Mouse (Mus musculus) kidney, embryonic 14.5 days (tissue): Measurements from ENCODE around the gene Uncx. TPM values are rescaled to one million over a fixed set of nuclear protein-coding genes. Genes with fewer than 3 reads are reported as not detected.
A peak's percentile ranks its signal among the peaks of the same experiment; 100 is the strongest.

Experiments
- ATAC-seq: fragments of 200-750 bp; cut with Nextera tagmentation; 2 replicates; pipeline ENCODE4 v1.8.0; 2017; ENCODE audit warnings: moderate number of reproducible peaks, mild to moderate bottlenecking, moderate TSS enrichment, moderate library complexity; ENCODE audit not compliant: low FRiP score, low TSS enrichment
- H3K27ac ChIP-seq: fragments of 300-500 bp; sonication (generic); 2 replicates; pipeline ENCODE4 v1.5.1; 2014; ENCODE audit warnings: low read depth, mild to moderate bottlenecking, low read length, moderate library complexity, mixed read lengths
- H3K27me3 ChIP-seq: fragments of 300-500 bp; sonication (generic); 2 replicates; pipeline ENCODE4 v1.6.1; 2014; ENCODE audit warnings: mild to moderate bottlenecking, low read length; ENCODE audit not compliant: control insufficient read depth, insufficient read depth
- H3K36me3 ChIP-seq: fragments of 300-500 bp; sonication (generic); 2 replicates; pipeline ENCODE4 v1.6.1; 2014; ENCODE audit warnings: low read length, mixed read lengths; ENCODE audit not compliant: control insufficient read depth, insufficient read depth
- H3K4me1 ChIP-seq: fragments of 300-500 bp; sonication (generic); 2 replicates; pipeline ENCODE4 v1.6.1; 2014; ENCODE audit warnings: low read length, mixed read lengths; ENCODE audit not compliant: control insufficient read depth, insufficient read depth
- H3K4me2 ChIP-seq: fragments of 300-500 bp; sonication (generic); replicated peaks from 2 replicates; pipeline ENCODE4 v1.6.1; 2014; ENCODE audit warnings: low read depth, mild to moderate bottlenecking, low read length
- H3K4me3 ChIP-seq: fragments of 300-500 bp; sonication (generic); 2 replicates; pipeline ENCODE4 v1.5.1; 2014; ENCODE audit warnings: mild to moderate bottlenecking, low read length
- H3K9ac ChIP-seq: fragments of 300-500 bp; sonication (generic); 2 replicates; pipeline ENCODE4 v1.6.1; 2014; ENCODE audit warnings: low read depth, mild to moderate bottlenecking, low read length, moderate library complexity
- H3K9me3 ChIP-seq: fragments of 300-500 bp; sonication (generic); 2 replicates; pipeline ENCODE4 v1.6.1; 2016; ENCODE audit warnings: low read length; ENCODE audit not compliant: control insufficient read depth
- WGBS: fragments of 180-500 bp; shearing (Covaris S2); extraction: QIAGEN DNeasy Blood & Tissue Kit; methylation state at CpG from one replicate; pipeline ENCODE4 v1.1.7; 2014; 5-methylcytosine and 5-hydroxymethylcytosine counted together
- polyA plus RNA-seq: library from polyadenylated mRNA; unstranded; fragments of >200 nt; fragmentation: Nextera tagmentation; extraction: Ambion mirVana; gene quantifications from 2 replicates; pipeline ENCODE4 v1.2.1, GENCODE M21; 2014

Gene Uncx
- 130 and 131 TPM in 2 replicates for polyA plus RNA-seq

GRCm38 (mm10) chr5:139543214-139543613 is at the start of gene Uncx:
Gene Uncx (plus strand): TSS chr5:139543494.
- Histone ChIP-seq H3K4me3 (peak within 1 kb of the TSS; percentile 60), H3K4me1 (no peaks in the 10 kb centered on the region), H3K27me3 (peaks cover 76% of the 10 kb centered on the region), H3K9ac (peak within 1 kb of the TSS; percentile 89), H3K36me3 (peaks cover 6% of the 10 kb centered on the region; the same call in 1 of the 2 replicates), H3K4me2 (peak within 1 kb of the TSS; percentile 35), H3K9me3 (no peaks in the 10 kb centered on the region), H3K27ac (peak within 1 kb of the TSS; percentile 89)
- no peak for ATAC-seq
- WGBS: under 1% methylated on average over 15 of the region's 15 CpGs

GRCm38 (mm10) chr5:139493690-139494089 is 49.6 kb upstream of the Uncx start:
- H3K9ac ChIP-seq: no peak overlapping the region
- 0 out of 2 replicates have a peak, but pooled peaks have one; percentile 22 for ATAC-seq
- H3K9me3 ChIP-seq: no peaks in the 10 kb centered on the region
- WGBS: 25% methylated on average over 5 of the region's 5 CpGs
- no peaks in the 10 kb centered on the region for H3K36me3 ChIP-seq
- no peak overlapping the region for H3K4me3 ChIP-seq
- no peaks in the 10 kb centered on the region for H3K4me1 ChIP-seq
- H3K4me2 ChIP-seq: no peak overlapping the region
- no peak overlapping the region for H3K27ac ChIP-seq
- 0 out of 2 replicates have a peak, but pooled peaks cover 4% of the 10 kb centered on the region for H3K27me3 ChIP-seq

GRCm38 (mm10) chr5:139495019-139495669 is 48.1 kb upstream of the Uncx start:
- Histone ChIP-seq H3K36me3 (no peaks in the 10 kb centered on the region), H3K9ac (no peak overlapping the region), H3K4me2 (no peak overlapping the region; the same call in 1 of the 2 replicates), H3K4me3 (no peak overlapping the region), H3K4me1 (no peaks in the 10 kb centered on the region), H3K27me3 (0 out of 2 replicates have a peak, but pooled peaks cover 4% of the 10 kb centered on the region), H3K9me3 (no peaks in the 10 kb centered on the region), H3K27ac (no peak overlapping the region)
- WGBS: 15% methylated on average over 22 of the region's 22 CpGs
- ATAC-seq: peak; percentile 76

- Histone ChIP-seq H3K4me2 (no peak overlapping the region), H3K9me3 (no peaks in the 10 kb centered on the region), H3K4me3 (no peak overlapping the region), H3K27ac (no peak overlapping the region), H3K36me3 (no peaks in the 10 kb centered on the region), H3K27me3 (0 out of 2 replicates have a peak, but pooled peaks cover 4% of the 10 kb centered on the region), H3K9ac (no peak overlapping the region), H3K4me1 (no peaks in the 10 kb centered on the region)
- WGBS: 52% methylated on average over 5 of the region's 5 CpGs
- ATAC-seq: no peak
Observed at GRCm38 (mm10) chr5:139496939-139497338, 46.4 kb upstream of the Uncx start.

- Histone ChIP-seq H3K27me3 (0 out of 2 replicates have a peak, but pooled peaks cover 4% of the 10 kb centered on the region), H3K9ac (no peak overlapping the region), H3K36me3 (no peaks in the 10 kb centered on the region), H3K4me1 (no peaks in the 10 kb centered on the region), H3K9me3 (no peaks in the 10 kb centered on the region), H3K4me2 (no peak overlapping the region), H3K27ac (no peak overlapping the region), H3K4me3 (no peak overlapping the region)
- no peak for ATAC-seq
- WGBS: 42% methylated on average over 5 of the region's 5 CpGs
Observed at GRCm38 (mm10) chr5:139498791-139499190, 44.5 kb upstream of the Uncx start.

GRCm38 (mm10) chr5:139502281-139502680 is 41.0 kb upstream of the Uncx start:
- H3K27me3 ChIP-seq: peaks cover 3% of the 10 kb centered on the region; the same call in 1 of the 2 replicates
- no peak overlapping the region for H3K4me3 ChIP-seq
- no peak overlapping the region for H3K27ac ChIP-seq
- no peak for ATAC-seq
- no peak overlapping the region for H3K4me2 ChIP-seq
- no peaks in the 10 kb centered on the region for H3K4me1 ChIP-seq
- no peaks in the 10 kb centered on the region for H3K9me3 ChIP-seq
- H3K9ac ChIP-seq: no peak overlapping the region
- H3K36me3 ChIP-seq: no peaks in the 10 kb centered on the region
- WGBS: 76% methylated on average over 14 of the region's 14 CpGs

GRCm38 (mm10) chr5:139505073-139505606 is 38.2 kb upstream of the Uncx start:
- peak; percentile 32; the same call in 1 of the 2 replicates for ATAC-seq

GRCm38 (mm10) chr5:139506207-139506606 is 37.1 kb upstream of the Uncx start:
- 14% methylated on average over 5 of the region's 5 CpGs for WGBS
- peaks cover 3% of the 10 kb centered on the region; the same call in 1 of the 2 replicates for H3K27me3 ChIP-seq
- 0 out of 2 replicates have a peak, but pooled peaks cover under 1% of the 10 kb centered on the region for H3K4me1 ChIP-seq
- no peak overlapping the region for H3K4me3 ChIP-seq
- H3K36me3 ChIP-seq: no peaks in the 10 kb centered on the region
- no peak overlapping the region for H3K9ac ChIP-seq
- no peak overlapping the region for H3K4me2 ChIP-seq
- no peaks in the 10 kb centered on the region for H3K9me3 ChIP-seq
- no peak overlapping the region for H3K27ac ChIP-seq
- no peak for ATAC-seq

More at GRCm38 (mm10) chr5:139505073-139505606, 38.2 kb upstream of the Uncx start:
- H3K9me3 ChIP-seq: no peaks in the 10 kb centered on the region
- no peak overlapping the region for H3K4me3 ChIP-seq
- H3K4me2 ChIP-seq: no peak overlapping the region
- WGBS: 7% methylated on average over 12 of the region's 14 CpGs
- H3K4me1 ChIP-seq: no peaks in the 10 kb centered on the region
- no peaks in the 10 kb centered on the region for H3K36me3 ChIP-seq
- H3K27ac ChIP-seq: no peak overlapping the region
- H3K27me3 ChIP-seq: peaks cover 3% of the 10 kb centered on the region; the same call in 1 of the 2 replicates
- H3K9ac ChIP-seq: no peak overlapping the region
